Comparison of ENCODE assay signal across 27 mouse cellular contexts in genomic region chr7:115266141-115266540, GRCm38 (mm10).
DNase-seq lines count a peak whose midpoint lies in the region; ATAC-seq lines count a peak whose summit lies in the region.
"Had no signal": no experiment of that assay in that cellular context is flagged by ENCODE, and none has a peak within 500 bp of the region (broad histone marks: within the 10 kb centered on the region; RNA-seq: fewer than 3 reads in every experiment).

No protein-coding gene starts in this region.

- H3K27ac ChIP-seq in heart, embryonic 11.5 days (ENCODE audit: low read depth, low read length): no peak overlapping the region
- H3K27ac ChIP-seq: embryonic facial prominence, embryonic 10.5 days; embryonic facial prominence, embryonic 13.5 days; forebrain, embryonic 12.5 days; forebrain, embryonic 15.5 days; gastrocnemius, adult 2 months; heart, adult 2 months; heart, embryonic 15.5 days; hindbrain, embryonic 12.5 days; hindbrain, embryonic 15.5 days had no signal

- WGBS in heart, embryonic 11.5 days (ENCODE audit: insufficient replicate concordance): 75% methylated on average over 4 of the region's 4 CpGs

- H3K9ac ChIP-seq in heart, embryonic 11.5 days (ENCODE audit: low read depth, low read length): no peak overlapping the region
- H3K9ac ChIP-seq: embryonic facial prominence, embryonic 13.5 days; forebrain, embryonic 12.5 days; forebrain, embryonic 15.5 days; heart, embryonic 15.5 days; hindbrain, embryonic 12.5 days; hindbrain, embryonic 15.5 days had no signal

- H3K27me3 ChIP-seq in heart, embryonic 11.5 days (ENCODE audit: control insufficient read depth, insufficient read depth, low read length): no peaks in the 10 kb centered on the region
- H3K27me3 ChIP-seq: forebrain, embryonic 12.5 days; heart, embryonic 15.5 days; hindbrain, embryonic 12.5 days; hindbrain, embryonic 15.5 days had no signal

- H3K4me2 ChIP-seq in heart, embryonic 11.5 days: no peak overlapping the region
- H3K4me2 ChIP-seq: embryonic facial prominence, embryonic 13.5 days; forebrain, embryonic 12.5 days; forebrain, embryonic 15.5 days; heart, embryonic 15.5 days; hindbrain, embryonic 12.5 days; hindbrain, embryonic 15.5 days had no signal

- H3K4me1 ChIP-seq in heart, embryonic 11.5 days (ENCODE audit: control insufficient read depth, insufficient read depth, low read length): no peaks in the 10 kb centered on the region
- H3K4me1 ChIP-seq: embryonic facial prominence, embryonic 10.5 days; embryonic facial prominence, embryonic 13.5 days; forebrain, embryonic 15.5 days; heart, embryonic 15.5 days; hindbrain, embryonic 12.5 days; hindbrain, embryonic 15.5 days had no signal

- peak; percentile 33 to 36 for DNase-seq in heart, adult 18-20 months
- DNase-seq in heart, postnatal 25 days (ENCODE audit: low spot score): no peak
- DNase-seq in heart, postnatal 10 days: peak; percentile 28 to 33
- peak; percentile 3 for DNase-seq in lung, postnatal 25 days (ENCODE audit: low spot score)
- no peak for DNase-seq in lung, adult 18-20 months
- DNase-seq: adrenal gland, adult 2 months; adrenal gland, postnatal 14 days; cerebellum, adult 11-12 months; cerebellum, adult 8-10 months; cerebellum, postnatal 10 days; cerebellum, postnatal 36 days; embryo, embryonic 11 days; gastrocnemius, adult 2 months; gastrocnemius, postnatal 14 days; kidney, adult 2 months had no signal

- ATAC-seq in heart, embryonic 11.5 days (replicated peaks; ENCODE audit: insufficient number of reproducible peaks, low FRiP score, low TSS enrichment): no peak
- ATAC-seq: CD4-positive, CD25-positive, alpha-beta regulatory T cell, adult 4 months; forebrain, embryonic 15.5 days; intestine, postnatal 0 days had no signal

- H3K9me3 ChIP-seq in heart, embryonic 11.5 days (replicated peaks; ENCODE audit: control insufficient read depth, low read length): no peaks in the 10 kb centered on the region
- H3K9me3 ChIP-seq: embryonic facial prominence, embryonic 10.5 days; embryonic facial prominence, embryonic 13.5 days; forebrain, embryonic 12.5 days; forebrain, embryonic 15.5 days; heart, embryonic 15.5 days; hindbrain, embryonic 12.5 days; hindbrain, embryonic 15.5 days had no signal

- H3K36me3 ChIP-seq in heart, embryonic 11.5 days (ENCODE audit: control insufficient read depth, insufficient read depth, low read length): no peaks in the 10 kb centered on the region
- H3K36me3 ChIP-seq: embryonic facial prominence, embryonic 10.5 days; embryonic facial prominence, embryonic 13.5 days; forebrain, embryonic 12.5 days; forebrain, embryonic 15.5 days; heart, embryonic 15.5 days; hindbrain, embryonic 12.5 days; hindbrain, embryonic 15.5 days had no signal

- no peak overlapping the region for H3K4me3 ChIP-seq in heart, embryonic 11.5 days (ENCODE audit: low read depth, low read length)
- H3K4me3 ChIP-seq: embryonic facial prominence, embryonic 10.5 days; embryonic facial prominence, embryonic 13.5 days; erythroblast, embryonic 14.5 days; forebrain, embryonic 12.5 days; forebrain, embryonic 15.5 days; gastrocnemius, adult 2 months; heart, adult 2 months; heart, embryonic 15.5 days; hindbrain, embryonic 12.5 days; hindbrain, embryonic 15.5 days had no signal

- intact Hi-C loops in heart, postnatal 25 days (cut with DNase I): no loop called here
- intact Hi-C loops in heart, postnatal 10 days (cut with DNase I): no loop called here

Comparison
In these comparisons a context has a peak if more than half of its experiments do, and no peak if none do; other contexts are left out.
1. DNase-seq: peak in heart, adult 18-20 months (2 of 2), heart, postnatal 10 days (2 of 2) and lung, postnatal 25 days (single experiment); none in heart, postnatal 25 days (single experiment) and lung, adult 18-20 months (0 of 2).